Mouse (Mus musculus) adrenal gland (tissue): ENCODE data around the gene Etv6.

Experiments
- intact Hi-C: fragments of 180-260 bp; cut with DNase I; formaldehyde crosslinking; loops from one replicate; pipeline ENCODE4 v1.15.1; 2025

Gene Etv6

GRCm38 (mm10) chr6:134139359-134139758, 103.9 kb downstream of the Etv6 start:
- intact Hi-C loops = no loop called here

- intact Hi-C loops = no loop called here
These were observed 105.5 kb downstream of the Etv6 start for GRCm38 (mm10) chr6:134140718-134141615.

- intact Hi-C loops = no loop called here
These were observed 106.2 kb downstream of the Etv6 start for GRCm38 (mm10) chr6:134141616-134142165.

- intact Hi-C loops = no loop called here
These were observed 107.2 kb downstream of the Etv6 start for GRCm38 (mm10) chr6:134142700-134143099.

DNA sequence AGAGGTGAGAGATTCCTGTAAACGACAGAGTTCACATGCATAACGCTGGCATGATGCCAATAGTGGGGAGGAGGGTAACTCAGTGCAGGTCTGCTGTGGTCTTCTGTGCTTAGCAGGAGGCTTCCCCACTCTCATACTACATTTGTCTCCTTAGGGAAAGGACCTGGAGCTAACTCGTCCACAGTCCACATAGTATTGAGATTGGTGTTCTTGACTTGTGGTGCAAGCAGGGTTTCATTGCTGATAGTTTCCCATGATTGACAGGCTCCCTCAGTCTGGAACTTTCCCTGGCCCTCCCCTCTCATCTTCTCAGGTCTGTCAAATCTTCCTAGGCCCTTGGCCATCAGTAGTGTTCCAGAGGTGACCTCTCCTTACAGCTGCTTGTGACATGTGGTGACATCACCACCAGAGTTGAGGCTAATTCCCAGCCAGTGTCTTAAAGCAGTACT, 108.2 kb downstream of the Etv6 start:
- intact Hi-C loops = no loop called here

- intact Hi-C loops = loop anchor here (5.0 kb wide), 1 partner anchor 102 kb away; no protein-coding TSS in a partner anchor
These were observed 109.0 kb downstream of the Etv6 start for GRCm38 (mm10) chr6:134144231-134145130.

GRCm38 (mm10) chr6:134147596-134148442, 112.3 kb downstream of the Etv6 start:
- intact Hi-C loops = loop anchor here (5.0 kb wide), 1 partner anchor 106 kb away; no protein-coding TSS in a partner anchor

DNA sequence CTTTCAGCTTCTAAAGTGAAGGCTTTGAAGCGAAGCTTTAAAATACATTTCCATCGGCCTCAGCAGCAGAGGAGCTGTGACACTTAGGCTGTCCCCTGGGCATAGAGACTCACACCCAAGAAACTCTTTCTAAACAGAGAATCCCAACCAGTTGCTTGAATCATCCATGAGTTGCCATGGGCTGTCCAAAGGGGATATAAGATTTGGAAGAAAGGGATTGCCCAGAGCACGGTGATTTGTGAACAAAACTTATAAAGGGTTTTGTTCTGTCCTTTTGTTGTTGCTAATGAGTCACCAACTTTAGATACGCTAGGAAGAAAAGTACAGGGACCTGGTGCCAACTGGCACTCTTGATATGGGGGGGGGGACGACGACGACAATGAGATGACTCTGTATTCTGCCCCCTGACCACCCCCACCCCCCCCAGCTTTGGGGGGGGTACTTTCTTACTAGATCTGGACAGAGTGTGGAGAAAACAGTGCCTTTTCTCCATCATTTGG, 113.0 kb downstream of the Etv6 start:
- intact Hi-C loops = loop anchor here (5.0 kb wide), 1 partner anchor 106 kb away; no protein-coding TSS in a partner anchor

DNA sequence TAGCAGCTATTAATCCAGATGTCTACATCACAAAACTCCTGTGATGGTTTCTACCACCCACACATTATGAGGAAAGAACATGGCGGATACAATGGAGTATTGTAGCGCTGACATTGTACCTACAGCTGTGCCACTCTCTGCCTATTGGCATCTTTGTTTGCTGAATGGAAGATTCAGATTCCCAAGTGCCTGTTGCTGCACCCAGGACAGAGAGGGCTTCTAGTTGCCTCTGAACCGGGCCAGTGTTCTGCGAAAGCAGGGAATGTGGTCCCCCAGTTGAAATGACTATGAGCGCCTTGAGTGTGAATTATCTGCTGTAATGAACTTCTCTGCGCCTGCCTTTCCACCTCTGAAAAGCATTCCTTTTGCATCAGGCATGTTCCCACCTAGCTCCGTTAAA, 114.1 kb downstream of the Etv6 start:
- intact Hi-C loops = loop anchor here (5.0 kb wide), 1 partner anchor 107 kb away; no protein-coding TSS in a partner anchor

DNA sequence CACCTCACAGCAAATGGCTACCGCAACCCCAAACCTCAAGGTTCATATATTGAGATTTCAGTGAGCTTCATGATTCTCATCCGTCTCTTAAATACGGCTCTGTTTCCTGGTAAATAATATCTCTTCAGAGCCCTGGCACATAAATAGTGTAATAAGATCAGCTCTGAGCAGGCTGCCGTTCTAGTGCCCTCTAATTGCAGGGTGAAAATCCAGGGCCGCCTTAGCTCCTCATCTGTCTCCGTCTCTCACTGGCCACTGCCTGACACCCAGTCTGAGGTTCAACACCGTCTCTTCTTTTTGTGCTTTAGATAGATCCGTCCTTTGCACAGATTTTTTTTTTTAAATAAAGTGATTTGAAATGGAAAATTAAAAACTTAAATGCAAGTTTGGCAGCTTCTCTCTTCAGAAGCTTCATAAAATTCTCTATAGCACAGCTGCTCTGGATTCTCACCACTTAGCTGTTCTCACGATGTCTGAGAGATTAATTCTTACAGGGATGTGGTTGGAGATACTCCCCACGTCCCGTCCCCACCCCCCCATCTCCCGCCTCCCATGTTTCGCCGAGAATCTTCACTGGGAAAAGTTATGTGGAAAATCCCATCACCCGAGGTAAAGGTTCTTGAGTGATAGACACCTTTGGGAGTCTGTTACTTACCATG, 115.7 kb downstream of the Etv6 start:
- intact Hi-C loops = no loop called here

GRCm38 (mm10) chr6:134151853-134152505, 116.5 kb downstream of the Etv6 start:
- intact Hi-C loops = no loop called here

- intact Hi-C loops = no loop called here
These were observed 117.0 kb downstream of the Etv6 start for GRCm38 (mm10) chr6:134152539-134152938.

- intact Hi-C loops = no loop called here
These were observed 119.2 kb downstream of the Etv6 start for GRCm38 (mm10) chr6:134154746-134155145.

- intact Hi-C loops = no loop called here
These were observed 120.6 kb downstream of the Etv6 start for GRCm38 (mm10) chr6:134155900-134156623.

GRCm38 (mm10) chr6:134157533-134158115, 122.1 kb downstream of the Etv6 start:
- intact Hi-C loops = no loop called here

GRCm38 (mm10) chr6:134158201-134158600, 122.7 kb downstream of the Etv6 start:
- intact Hi-C loops = no loop called here

DNA sequence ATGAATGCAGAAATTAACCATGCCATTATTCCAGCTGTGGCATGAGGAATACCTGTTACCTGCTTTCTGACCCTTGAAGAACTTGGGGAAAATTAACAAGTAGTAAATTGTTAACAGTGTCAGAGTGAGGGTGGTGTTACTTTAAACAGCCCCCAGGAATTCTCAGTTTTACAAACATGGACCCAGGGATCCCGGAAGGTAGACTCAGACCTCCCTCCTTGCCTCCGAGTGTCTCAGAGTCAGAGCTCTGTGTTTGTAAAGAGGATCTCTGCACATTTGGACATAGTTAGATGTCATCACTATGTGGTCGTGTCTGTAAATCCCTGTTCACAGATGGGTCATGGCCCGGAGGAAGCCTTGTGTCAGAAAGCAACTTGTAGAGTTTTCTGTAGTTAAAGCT, 124.2 kb downstream of the Etv6 start:
- intact Hi-C loops = no loop called here

- intact Hi-C loops = no loop called here
These were observed 125.5 kb downstream of the Etv6 start for GRCm38 (mm10) chr6:134161040-134161439.
